Mouse (Mus musculus) midbrain, embryonic 13.5 days (tissue): ENCODE measurements around the gene Gramd1c. TPM values are rescaled to one million over a fixed set of nuclear protein-coding genes. Genes with fewer than 3 reads are reported as not detected.
A peak's percentile ranks its signal among the peaks of the same experiment; 100 is the strongest.

ENCODE experiments used
- ATAC-seq: fragments of 200-750 bp; cut with Nextera tagmentation; 2 replicates; pipeline ENCODE4 v1.8.0; 2017; ENCODE audit warnings: mild to moderate bottlenecking, moderate TSS enrichment, moderate library complexity
- H3K27ac ChIP-seq: fragments of 300-500 bp; sonication (generic); 2 replicates; pipeline ENCODE4 v1.5.1; 2015; ENCODE audit warnings: inconsistent platforms, mild to moderate bottlenecking, moderate library complexity
- H3K27me3 ChIP-seq: fragments of 300-500 bp; sonication (generic); 2 replicates; pipeline ENCODE4 v1.6.1; 2015; ENCODE audit warnings: mild to moderate bottlenecking, inconsistent platforms
- H3K36me3 ChIP-seq: fragments of 300-500 bp; sonication (generic); 2 replicates; pipeline ENCODE4 v1.6.1; 2015; ENCODE audit warnings: mild to moderate bottlenecking, inconsistent platforms
- H3K4me1 ChIP-seq: fragments of 300-500 bp; sonication (generic); replicated peaks from 2 replicates; pipeline ENCODE4 v1.6.1; 2015; ENCODE audit warnings: inconsistent platforms
- H3K4me2 ChIP-seq: fragments of 300-500 bp; sonication (generic); replicated peaks from 2 replicates; pipeline ENCODE4 v1.6.1; 2015; ENCODE audit warnings: moderate library complexity, mild to moderate bottlenecking, inconsistent platforms
- H3K4me3 ChIP-seq: fragments of 300-500 bp; sonication (generic); replicated peaks from 2 replicates; pipeline ENCODE4 v1.5.1; 2015; ENCODE audit warnings: mild to moderate bottlenecking, inconsistent platforms
- H3K9ac ChIP-seq: fragments of 300-500 bp; sonication (generic); replicated peaks from 2 replicates; pipeline ENCODE4 v1.6.1; 2015; ENCODE audit warnings: mild to moderate bottlenecking, inconsistent platforms
- H3K9me3 ChIP-seq: fragments of 300-500 bp; sonication (generic); 2 replicates; pipeline ENCODE4 v1.6.1; 2016; ENCODE audit warnings: mild to moderate bottlenecking, inconsistent platforms
- WGBS: fragments of 180-500 bp; shearing (Covaris S2); methylation state at CpG from one replicate; pipeline ENCODE4 v1.1.7; 2015; 5-methylcytosine and 5-hydroxymethylcytosine counted together
- polyA plus RNA-seq: library from polyadenylated mRNA; unstranded; fragments of >200 nt; fragmentation: Nextera tagmentation; extraction: Ambion mirVana; gene quantifications from 2 replicates; pipeline ENCODE4 v1.2.1, GENCODE M21; 2015

Gramd1c gene
- polyA plus RNA-seq, 1 experiment from 2014 or later = 2.0 TPM

DNA sequence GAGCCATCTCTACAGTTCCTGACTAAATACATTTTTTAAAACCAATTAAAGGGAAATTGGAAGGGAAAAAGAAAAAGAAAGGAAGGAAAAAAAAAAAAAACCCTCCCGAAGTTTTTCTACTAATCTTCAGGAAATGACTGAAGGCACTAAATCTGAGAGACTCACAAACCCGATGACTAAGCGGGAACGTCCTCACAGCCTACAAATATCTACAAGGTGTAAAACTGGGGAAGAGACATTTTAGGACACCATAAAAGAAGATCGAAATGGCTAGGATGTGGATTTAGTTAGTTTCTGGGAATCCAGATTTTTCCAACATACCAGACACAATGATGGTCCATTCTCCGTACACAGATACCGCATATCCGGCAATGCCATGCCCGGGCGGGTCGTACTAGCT is 90.0 kb downstream of the Gramd1c start:
- ATAC-seq = no peak
- H3K27ac ChIP-seq = no peak overlapping the region
- H3K9ac ChIP-seq = no peak overlapping the region
- H3K9me3 ChIP-seq = no peaks in the 10 kb centered on the region
- H3K4me3 ChIP-seq = no peak overlapping the region
- no peak overlapping the region for H3K4me2 ChIP-seq
- no peaks in the 10 kb centered on the region for H3K4me1 ChIP-seq
- H3K36me3 ChIP-seq = no peaks in the 10 kb centered on the region
- WGBS = 93% methylated on average over 11 of the region's 11 CpGs
- peaks cover 11% of the 10 kb centered on the region for H3K27me3 ChIP-seq

GRCm38 (mm10) chr16:43972391-43972790 is 90.8 kb downstream of the Gramd1c start:
- WGBS = 88% methylated on average over 2 of the region's 2 CpGs
- no peak overlapping the region for H3K27ac ChIP-seq
- H3K36me3 ChIP-seq = no peaks in the 10 kb centered on the region
- H3K4me2 ChIP-seq = no peak overlapping the region
- H3K9me3 ChIP-seq = no peaks in the 10 kb centered on the region
- H3K4me1 ChIP-seq = no peaks in the 10 kb centered on the region
- no peak overlapping the region for H3K9ac ChIP-seq
- ATAC-seq = no peak
- no peak overlapping the region for H3K4me3 ChIP-seq
- peaks cover 4% of the 10 kb centered on the region; the same call in 1 of the 2 replicates for H3K27me3 ChIP-seq

- Histone ChIP-seq H3K9me3 (no peaks in the 10 kb centered on the region), H3K4me2 (no peak overlapping the region)
- WGBS = 92% methylated on average over 9 of the region's 9 CpGs
These were observed 91.4 kb downstream of the Gramd1c start for GRCm38 (mm10) chr16:43971741-43972140.

DNA sequence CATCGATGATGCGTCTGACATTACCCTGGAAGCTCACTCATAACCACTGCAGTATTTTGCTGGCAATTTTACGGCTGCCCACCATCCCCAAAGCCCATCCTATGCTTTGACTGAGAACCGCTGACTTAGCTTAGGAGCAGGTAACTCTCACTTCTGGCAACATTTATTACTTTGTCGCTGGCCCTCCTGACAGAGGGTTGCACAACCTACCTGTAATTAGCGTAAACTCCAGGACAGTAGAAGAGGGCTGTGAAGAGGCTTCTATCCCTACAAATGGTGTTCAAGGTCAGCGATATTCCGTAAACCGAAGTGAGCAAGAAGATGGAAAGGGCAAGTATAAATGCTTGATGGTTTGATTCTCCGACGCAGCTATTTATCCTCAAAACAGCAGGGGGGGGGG is 92.0 kb downstream of the Gramd1c start:
- Histone ChIP-seq H3K9me3 (no peaks in the 10 kb centered on the region), H3K4me3 (no peak overlapping the region), H3K27ac (no peak overlapping the region), H3K36me3 (no peaks in the 10 kb centered on the region), H3K4me2 (no peak overlapping the region), H3K9ac (no peak overlapping the region), H3K4me1 (peaks cover 4% of the 10 kb centered on the region; the same call in 1 of the 2 replicates), H3K27me3 (no peaks in the 10 kb centered on the region)
- ATAC-seq = no peak
- WGBS = 94% methylated on average over 11 of the region's 11 CpGs

More at GRCm38 (mm10) chr16:43971741-43972140, 91.4 kb downstream of the Gramd1c start:
- Histone ChIP-seq H3K4me1 (no peaks in the 10 kb centered on the region), H3K27ac (no peak overlapping the region), H3K27me3 (0 out of 2 replicates have a peak, but pooled peaks cover 3% of the 10 kb centered on the region), H3K4me3 (no peak overlapping the region), H3K36me3 (no peaks in the 10 kb centered on the region), H3K9ac (no peak overlapping the region)
- no peak for ATAC-seq

DNA sequence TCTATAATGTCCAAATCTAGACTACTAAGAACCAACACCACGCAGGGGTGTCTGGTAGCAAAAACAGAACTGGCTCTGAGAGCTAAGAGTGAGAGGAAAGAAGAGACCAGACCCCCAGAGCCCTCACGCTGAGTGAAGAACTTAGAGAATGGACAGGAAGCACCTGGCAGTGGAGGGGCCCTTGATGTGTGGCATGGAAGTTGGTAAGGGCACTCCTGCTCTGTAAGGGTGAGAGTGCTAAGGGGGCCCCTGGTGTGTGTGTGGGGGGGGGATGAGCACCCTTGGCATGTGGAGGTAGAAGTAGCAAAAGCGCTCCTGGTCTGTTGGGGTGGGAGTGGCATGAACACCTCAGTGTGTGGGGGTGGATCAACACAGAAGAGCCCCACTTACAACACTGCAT is 92.7 kb downstream of the Gramd1c start:
- Histone ChIP-seq H3K27me3 (no peaks in the 10 kb centered on the region), H3K4me1 (peaks cover 6% of the 10 kb centered on the region; the same call in 1 of the 2 replicates), H3K9me3 (no peaks in the 10 kb centered on the region), H3K9ac (no peak overlapping the region), H3K4me2 (no peak overlapping the region), H3K36me3 (no peaks in the 10 kb centered on the region), H3K27ac (no peak overlapping the region), H3K4me3 (no peak overlapping the region)
- no peak for ATAC-seq
- 92% methylated on average over 3 of the region's 3 CpGs for whole genome bisulfite sequencing

DNA sequence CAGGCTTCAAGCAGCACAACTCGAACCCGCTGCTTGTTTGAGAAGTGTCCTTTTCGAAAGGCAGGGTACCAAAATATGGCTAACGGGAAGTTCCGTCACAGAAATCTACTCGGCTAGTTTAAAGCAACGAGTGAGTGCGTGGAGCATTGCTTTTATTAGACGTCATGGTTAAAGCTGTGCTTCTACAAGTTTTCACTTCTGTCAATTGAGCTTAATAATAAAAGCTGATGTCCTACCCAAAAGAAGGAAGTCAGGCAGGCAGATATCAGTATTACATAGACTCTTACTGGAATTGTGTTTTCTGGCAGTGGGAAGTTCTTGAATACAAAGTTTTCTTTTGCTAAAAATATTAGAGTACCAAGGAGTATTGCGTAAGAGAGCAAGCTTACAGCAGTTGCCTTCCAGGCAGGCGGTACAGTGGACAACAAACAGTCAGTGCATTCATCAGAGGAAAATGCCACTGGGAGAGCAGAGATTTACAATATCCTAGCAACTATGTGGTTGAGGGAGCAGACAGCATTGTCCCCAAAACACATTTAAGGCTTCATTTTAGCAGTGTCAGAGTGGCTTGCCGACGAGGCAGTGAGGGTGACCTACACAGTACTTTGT is 97.3 kb downstream of the Gramd1c start:
- H3K9me3 ChIP-seq = no peaks in the 10 kb centered on the region
- H3K36me3 ChIP-seq = 0 out of 2 replicates have a peak, but pooled peaks cover 4% of the 10 kb centered on the region
- H3K4me3 ChIP-seq = no peak overlapping the region
- 78% methylated on average over 13 of the region's 13 CpGs for WGBS
- H3K9ac ChIP-seq = no peak overlapping the region
- H3K27ac ChIP-seq = peak overlapping the region; percentile 52; the same call in 1 of the 2 replicates
- H3K27me3 ChIP-seq = no peaks in the 10 kb centered on the region
- H3K4me1 ChIP-seq = peaks cover 6% of the 10 kb centered on the region; the same call in 1 of the 2 replicates
- no peak for ATAC-seq
- no peak overlapping the region for H3K4me2 ChIP-seq

DNA sequence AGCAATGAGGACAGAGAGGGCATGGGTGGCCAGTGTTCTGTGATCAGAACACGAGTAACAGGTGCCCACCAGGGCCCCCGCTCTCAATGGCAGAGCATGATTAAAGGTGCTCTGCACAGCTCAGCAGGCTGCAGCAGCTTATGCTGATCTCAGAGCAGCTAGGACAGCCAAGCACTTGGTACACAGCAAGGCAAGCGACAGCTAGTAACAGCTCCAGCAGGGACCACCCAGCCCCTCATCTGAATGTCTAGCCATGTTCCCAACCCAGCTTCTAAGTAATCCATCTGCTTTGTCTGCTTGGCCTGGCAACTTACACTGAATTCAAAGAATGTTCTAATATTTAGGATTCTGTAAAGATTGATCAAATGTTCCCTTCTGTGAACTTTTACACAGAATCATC is 99.4 kb downstream of the Gramd1c start:
- H3K9ac ChIP-seq = no peak overlapping the region
- 73% methylated on average over 3 of the region's 3 CpGs for WGBS

DNA sequence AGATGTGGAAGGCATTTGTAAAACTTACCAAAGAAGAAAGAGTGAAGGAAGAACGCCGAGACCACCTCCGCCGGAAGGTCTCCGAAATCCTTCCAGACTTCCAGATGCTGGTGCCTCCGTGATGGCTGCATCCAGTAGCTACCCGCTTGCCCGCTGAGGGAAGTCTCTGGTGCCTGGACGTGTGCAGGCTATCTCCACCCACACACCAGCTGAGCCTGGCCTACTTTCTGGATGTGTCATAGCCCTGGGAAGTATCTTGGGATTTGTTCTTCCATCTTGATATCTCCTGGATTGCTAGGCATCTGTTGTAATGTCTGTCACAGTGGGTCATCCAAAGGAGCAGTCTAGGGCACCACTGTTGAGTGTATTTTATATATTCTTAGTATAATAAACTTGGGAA is 99.9 kb downstream of the Gramd1c start:
- H3K9ac ChIP-seq = no peak overlapping the region
- no peak for ATAC-seq
- WGBS = 91% methylated on average over 9 of the region's 9 CpGs
- no peak overlapping the region for H3K4me2 ChIP-seq
- no peaks in the 10 kb centered on the region for H3K27me3 ChIP-seq
- no peak overlapping the region for H3K4me3 ChIP-seq
- H3K36me3 ChIP-seq = peaks cover 11% of the 10 kb centered on the region
- no peak overlapping the region for H3K27ac ChIP-seq
- H3K9me3 ChIP-seq = no peaks in the 10 kb centered on the region
- H3K4me1 ChIP-seq = peaks cover 6% of the 10 kb centered on the region; the same call in 1 of the 2 replicates

More for the DNA sequence above, 99.4 kb downstream of the Gramd1c start:
- Histone ChIP-seq H3K4me2 (no peak overlapping the region), H3K4me1 (peaks cover 6% of the 10 kb centered on the region; the same call in 1 of the 2 replicates), H3K27me3 (no peaks in the 10 kb centered on the region), H3K27ac (no peak overlapping the region), H3K9me3 (no peaks in the 10 kb centered on the region), H3K36me3 (peaks cover 11% of the 10 kb centered on the region), H3K4me3 (no peak overlapping the region)
- no peak for ATAC-seq

GRCm38 (mm10) chr16:43958038-43958437 is 105.1 kb downstream of the Gramd1c start:
- Histone ChIP-seq H3K9me3 (no peaks in the 10 kb centered on the region), H3K4me3 (no peak overlapping the region), H3K27ac (no peak overlapping the region), H3K36me3 (peaks cover 18% of the 10 kb centered on the region), H3K4me1 (no peaks in the 10 kb centered on the region), H3K27me3 (no peaks in the 10 kb centered on the region), H3K9ac (no peak overlapping the region), H3K4me2 (no peak overlapping the region)
- WGBS = 93% methylated on average over 4 of the region's 4 CpGs
- no peak for ATAC-seq

- WGBS = 89% methylated on average over 6 of the region's 6 CpGs
- ATAC-seq = no peak
- Histone ChIP-seq H3K9me3 (no peaks in the 10 kb centered on the region), H3K27ac (no peak overlapping the region), H3K4me1 (no peaks in the 10 kb centered on the region), H3K36me3 (peaks cover 19% of the 10 kb centered on the region), H3K9ac (no peak overlapping the region), H3K4me2 (no peak overlapping the region), H3K4me3 (no peak overlapping the region), H3K27me3 (no peaks in the 10 kb centered on the region)
These were observed 108.2 kb downstream of the Gramd1c start for GRCm38 (mm10) chr16:43954913-43955312.

- H3K36me3 ChIP-seq = peaks cover 6% of the 10 kb centered on the region; the same call in 1 of the 2 replicates
- H3K4me3 ChIP-seq = no peak overlapping the region
- H3K4me2 ChIP-seq = no peak overlapping the region
- no peak overlapping the region for H3K9ac ChIP-seq
- H3K27me3 ChIP-seq = no peaks in the 10 kb centered on the region
- no peaks in the 10 kb centered on the region for H3K9me3 ChIP-seq
- no peak for ATAC-seq
- no peaks in the 10 kb centered on the region for H3K4me1 ChIP-seq
- WGBS = 86% methylated on average over 4 of the region's 4 CpGs
- no peak overlapping the region for H3K27ac ChIP-seq
These were observed 111.6 kb downstream of the Gramd1c start for GRCm38 (mm10) chr16:43951591-43951990.

- Histone ChIP-seq H3K9ac (no peak overlapping the region), H3K27ac (no peak overlapping the region), H3K4me3 (no peak overlapping the region), H3K4me2 (no peak overlapping the region), H3K4me1 (no peaks in the 10 kb centered on the region), H3K27me3 (no peaks in the 10 kb centered on the region), H3K36me3 (no peaks in the 10 kb centered on the region), H3K9me3 (no peaks in the 10 kb centered on the region)
- WGBS = 77% methylated on average over 3 of the region's 3 CpGs
- no peak for ATAC-seq
These were observed 117.3 kb downstream of the Gramd1c start for GRCm38 (mm10) chr16:43945869-43946268.

GRCm38 (mm10) chr16:43945351-43945750 is 117.8 kb downstream of the Gramd1c start:
- Histone ChIP-seq H3K9ac (no peak overlapping the region), H3K9me3 (no peaks in the 10 kb centered on the region), H3K4me2 (no peak overlapping the region), H3K27me3 (no peaks in the 10 kb centered on the region), H3K27ac (no peak overlapping the region), H3K4me1 (no peaks in the 10 kb centered on the region), H3K36me3 (no peaks in the 10 kb centered on the region), H3K4me3 (no peak overlapping the region)
- WGBS = 83% methylated on average over 3 of the region's 3 CpGs
- ATAC-seq = no peak
